Mouse (Mus musculus): Measurements from ENCODE around the gene Dnal1. TPM values are rescaled to one million over a fixed set of nuclear protein-coding genes. Genes with fewer than 3 reads are reported as not detected.

The Dnal1 gene
- total and polyA plus RNA-seq, 3 experiments = 1.3 to 1.7 TPM; not detected in 1

GRCm38 (mm10) chr12:84158156-84158555 lies 44.0 kb downstream of the Dnal1 start:
- TF ChIP-seq MXI1 (IDR thresholded peaks at IDR 0.05; ENCODE audit: low read depth, low read length) = no peak
- TF ChIP-seq MAZ (IDR thresholded peaks at IDR 0.05; ENCODE audit: low read depth, low read length) = no peak
- TF ChIP-seq EP300 (IDR thresholded peaks at IDR 0.05; ENCODE audit: low read depth in 1 of 2, low read length in 2 of 2) = no peak
- TF ChIP-seq SIN3A (IDR thresholded peaks at IDR 0.05; ENCODE audit: low read length) = no peak
- no peak for TF ChIP-seq USF1 (IDR thresholded peaks at IDR 0.05; ENCODE audit: low read depth, low read length)
- TF ChIP-seq MAX (IDR thresholded peaks at IDR 0.05; ENCODE audit: low read length) = no peak
- no peak overlapping the region for H3K9ac ChIP-seq (ENCODE audit: control insufficient read depth, low read depth, low read length, poor library complexity, severe bottlenecking)
- peaks cover 3% of the 10 kb centered on the region; the same call in 1 of the 2 replicates for H3K79me2 ChIP-seq (ENCODE audit: control insufficient read depth, insufficient read depth, low read length, poor library complexity)
- peaks cover 0 to 2% of the 10 kb centered on the region in 2 experiments; a peak in 1 of 4 replicates for H3K4me1 ChIP-seq (ENCODE audit: control insufficient read depth in 1 of 2, insufficient read depth in 2 of 2, low read length in 2 of 2)
- H3K36me3 ChIP-seq (ENCODE audit: control insufficient read depth in 1 of 2, insufficient read depth in 2 of 2, low read length in 2 of 2) = peaks cover 0 to 18% of the 10 kb centered on the region in 2 experiments; a peak in 3 of 4 replicates
- H3K27me3 ChIP-seq (ENCODE audit: control insufficient read depth in 1 of 2, insufficient read depth in 2 of 2, low read length in 2 of 2) = no peaks in the 10 kb centered on the region
- H3K27ac ChIP-seq (ENCODE audit: control insufficient read depth, low read depth, low read length) = no peak overlapping the region
- H3K4me3 ChIP-seq (ENCODE audit: control insufficient read depth in 1 of 2, insufficient read depth in 1 of 2, low read depth in 2 of 2, low read length in 2 of 2) = no peak overlapping the region
- no peak for DNase-seq (ENCODE audit: low read depth, low spot score)
- H3K9me3 ChIP-seq (replicated peaks; ENCODE audit: insufficient read depth, low read length) = no peaks in the 10 kb centered on the region

- Histone ChIP-seq H3K9me3 (replicated peaks; ENCODE audit: insufficient read depth, low read length) (no peaks in the 10 kb centered on the region), H3K27ac (ENCODE audit: control insufficient read depth, low read depth, low read length) (no peak overlapping the region), H3K27me3 (ENCODE audit: control insufficient read depth in 1 of 2, insufficient read depth in 2 of 2, low read length in 2 of 2) (no peaks in the 10 kb centered on the region), H3K79me2 (ENCODE audit: control insufficient read depth, insufficient read depth, low read length, poor library complexity) (peaks cover 4% of the 10 kb centered on the region; the same call in 1 of the 2 replicates), H3K9ac (ENCODE audit: control insufficient read depth, low read depth, low read length, poor library complexity, severe bottlenecking) (no peak overlapping the region), H3K36me3 (ENCODE audit: control insufficient read depth in 1 of 2, insufficient read depth in 2 of 2, low read length in 2 of 2) (peaks cover 0 to 15% of the 10 kb centered on the region in 2 experiments; a peak in 2 of 4 replicates), H3K4me3 (ENCODE audit: control insufficient read depth in 1 of 2, insufficient read depth in 1 of 2, low read depth in 2 of 2, low read length in 2 of 2) (no peak overlapping the region), H3K4me1 (ENCODE audit: control insufficient read depth in 1 of 2, insufficient read depth in 2 of 2, low read length in 2 of 2) (no peaks in the 10 kb centered on the region)
- no peak for DNase-seq (ENCODE audit: low read depth, low spot score)
- TF ChIP-seq JUND (IDR thresholded peaks at IDR 0.05; ENCODE audit: low read depth, low read length) (no peak), MXI1 (IDR thresholded peaks at IDR 0.05; ENCODE audit: low read depth, low read length) (no peak), SIN3A (IDR thresholded peaks at IDR 0.05; ENCODE audit: low read length) (no peak), RCOR1 (IDR thresholded peaks at IDR 0.05; ENCODE audit: low read depth, low read length) (no peak), CTCF (IDR thresholded peaks at IDR 0.05 in 2 of 3, conservative IDR thresholded peaks at IDR 0.05 in 1 of 3; ENCODE audit: control insufficient read depth in 1 of 3, insufficient read depth in 1 of 3, low read depth in 2 of 3, low read length in 3 of 3, poor library complexity in 1 of 3, severe bottlenecking in 1 of 3) (no peak), ZNF384 (IDR thresholded peaks at IDR 0.05; ENCODE audit: low read depth, low read length) (no peak), USF1 (IDR thresholded peaks at IDR 0.05; ENCODE audit: low read depth, low read length) (no peak), POLR2AphosphoS2 (IDR thresholded peaks at IDR 0.05; ENCODE audit: low read length) (no peak), ETS1 (IDR thresholded peaks at IDR 0.05; ENCODE audit: low read depth, low read length) (no peak), ELF1 (IDR thresholded peaks at IDR 0.05; ENCODE audit: low read depth, low read length) (no peak), POLR2AphosphoS5 (IDR thresholded peaks at IDR 0.05; ENCODE audit: borderline replicate concordance, low read depth, low read length) (no peak), GATA1 (IDR thresholded peaks at IDR 0.05; ENCODE audit: low read depth, low read length) (no peak), MAX (IDR thresholded peaks at IDR 0.05; ENCODE audit: low read length) (no peak), MEF2A (IDR thresholded peaks at IDR 0.05; ENCODE audit: extremely low read depth, insufficient replicate concordance, low read depth, low read length, poor library complexity, severe bottlenecking) (no peak), MAZ (IDR thresholded peaks at IDR 0.05; ENCODE audit: low read depth, low read length) (no peak), EP300 (IDR thresholded peaks at IDR 0.05; ENCODE audit: low read depth in 1 of 2, low read length in 2 of 2) (no peak), MAFK (IDR thresholded peaks at IDR 0.05; ENCODE audit: borderline replicate concordance, low read depth, low read length) (no peak), BHLHE40 (IDR thresholded peaks at IDR 0.05; ENCODE audit: borderline replicate concordance, low read depth, low read length) (no peak)
Observed at GRCm38 (mm10) chr12:84160491-84160890, 46.3 kb downstream of the Dnal1 start.
